In the genomic region with DNA sequence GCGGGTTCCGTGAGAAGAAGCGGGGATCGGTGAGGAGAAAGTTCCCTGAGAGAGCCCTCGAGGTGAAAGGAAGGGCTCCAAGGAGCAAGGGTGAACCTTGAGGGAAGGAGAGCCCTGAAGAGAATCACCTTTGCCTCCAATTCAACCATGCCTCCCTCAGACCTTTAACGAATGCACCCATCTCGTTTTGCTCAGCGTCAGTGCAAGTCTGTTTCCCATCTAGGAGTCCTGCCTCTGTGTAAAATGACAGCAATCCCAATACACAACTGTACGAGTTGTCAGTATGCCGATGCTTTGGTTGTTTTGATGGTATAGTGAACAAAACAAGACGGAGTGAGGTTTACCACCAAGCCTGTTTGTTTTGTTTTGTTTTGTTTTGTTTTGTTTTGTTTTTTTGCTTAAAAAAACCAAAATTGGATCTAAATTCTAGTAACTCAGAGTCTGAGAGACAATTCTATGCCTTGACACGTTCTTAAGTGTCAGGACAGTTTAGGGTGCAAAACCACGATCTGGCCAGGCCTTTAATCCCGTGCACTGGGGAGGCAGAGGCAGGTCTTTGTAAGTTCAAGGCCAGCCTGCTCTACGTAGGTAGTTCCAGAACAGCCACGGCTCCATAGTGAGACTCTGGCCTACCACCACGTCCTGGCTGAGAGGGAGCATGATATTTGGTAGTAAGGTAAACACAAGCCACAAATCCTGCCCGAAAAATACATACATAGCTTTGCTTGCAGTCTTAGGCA, we compare ENCODE assay signal across 8 mouse cellular contexts. TPM values are rescaled to one million over a fixed set of nuclear protein-coding genes. Genes with fewer than 3 reads are reported as not detected.
DNase-seq lines count a peak whose midpoint lies in the region; ATAC-seq lines count a peak whose summit lies in the region.

No protein-coding gene starts in this region.

- peaks cover 9% of the 10 kb centered on the region for H3K27me3 ChIP-seq in kidney, embryonic 14.5 days (ENCODE audit: control insufficient read depth, insufficient read depth, low read length)
- no peaks in the 10 kb centered on the region for H3K27me3 ChIP-seq in hindbrain, embryonic 11.5 days (ENCODE audit: control insufficient read depth, insufficient read depth, low read length)
- no peaks in the 10 kb centered on the region for H3K27me3 ChIP-seq in midbrain, embryonic 14.5 days (ENCODE audit: control insufficient read depth, insufficient read depth, low read length)

- no peaks in the 10 kb centered on the region for H3K9me3 ChIP-seq in kidney, embryonic 14.5 days (ENCODE audit: control insufficient read depth, low read length)
- no peaks in the 10 kb centered on the region for H3K9me3 ChIP-seq in hindbrain, embryonic 11.5 days (ENCODE audit: control insufficient read depth, low read length)
- no peaks in the 10 kb centered on the region for H3K9me3 ChIP-seq in midbrain, embryonic 14.5 days (ENCODE audit: control insufficient read depth, low read length)

- H3K4me1 ChIP-seq in kidney, embryonic 14.5 days (ENCODE audit: control insufficient read depth, insufficient read depth, low read length), result peaks cover 8% of the 10 kb centered on the region; the same call in 1 of the 2 replicates
- H3K4me1 ChIP-seq in hindbrain, embryonic 11.5 days (replicated peaks; ENCODE audit: control insufficient read depth, insufficient read depth, low read length), result no peaks in the 10 kb centered on the region
- H3K4me1 ChIP-seq in midbrain, embryonic 14.5 days (ENCODE audit: control insufficient read depth, insufficient read depth, low read length), result peaks cover 11% of the 10 kb centered on the region; the same call in 1 of the 2 replicates

- H3K36me3 ChIP-seq in kidney, embryonic 14.5 days (ENCODE audit: control insufficient read depth, insufficient read depth, low read length), result no peaks in the 10 kb centered on the region
- no peaks in the 10 kb centered on the region for H3K36me3 ChIP-seq in hindbrain, embryonic 11.5 days (ENCODE audit: control insufficient read depth, insufficient read depth, low read length)
- no peaks in the 10 kb centered on the region for H3K36me3 ChIP-seq in midbrain, embryonic 14.5 days (ENCODE audit: control insufficient read depth, insufficient read depth, low read length)

- no peak overlapping the region for H3K27ac ChIP-seq in kidney, embryonic 14.5 days (ENCODE audit: low read depth, low read length)
- H3K27ac ChIP-seq in hindbrain, embryonic 11.5 days (ENCODE audit: low read depth, low read length), result no peak overlapping the region
- H3K27ac ChIP-seq in midbrain, embryonic 14.5 days (replicated peaks; ENCODE audit: low read depth, low read length), result peak overlapping the region; percentile 82

- no peak for ATAC-seq in kidney, embryonic 14.5 days (ENCODE audit: low FRiP score, low TSS enrichment)
- ATAC-seq in hindbrain, embryonic 11.5 days (ENCODE audit: low FRiP score), result no peak
- no peak for ATAC-seq in midbrain, embryonic 14.5 days (ENCODE audit: low FRiP score, low TSS enrichment)

- WGBS in kidney, embryonic 14.5 days, result 27% methylated on average over 18 of the region's 18 CpGs
- WGBS in hindbrain, embryonic 11.5 days, result 29% methylated on average over 18 of the region's 18 CpGs
- WGBS in midbrain, embryonic 14.5 days, result 25% methylated on average over 18 of the region's 18 CpGs

- H3K4me2 ChIP-seq in kidney, embryonic 14.5 days (replicated peaks; ENCODE audit: low read depth, low read length), result peak overlapping the region; percentile 83
- H3K4me2 ChIP-seq in hindbrain, embryonic 11.5 days (replicated peaks; ENCODE audit: low read depth, low read length), result peak overlapping the region; percentile 82
- H3K4me2 ChIP-seq in midbrain, embryonic 14.5 days (ENCODE audit: low read length), result peak overlapping the region; percentile 75

- H3K4me3 ChIP-seq in kidney, embryonic 14.5 days (ENCODE audit: low read length), result peak overlapping the region; percentile 76
- peak overlapping the region; percentile 75 for H3K4me3 ChIP-seq in hindbrain, embryonic 11.5 days (ENCODE audit: low read depth, low read length)
- peak overlapping the region; percentile 66 for H3K4me3 ChIP-seq in midbrain, embryonic 14.5 days (replicated peaks; ENCODE audit: low read depth, low read length)

- peak overlapping the region; percentile 66 for H3K9ac ChIP-seq in kidney, embryonic 14.5 days (ENCODE audit: low read depth, low read length)
- peak overlapping the region; percentile 65 for H3K9ac ChIP-seq in hindbrain, embryonic 11.5 days (ENCODE audit: low read depth, low read length)
- peak overlapping the region; percentile 59 for H3K9ac ChIP-seq in midbrain, embryonic 14.5 days (replicated peaks; ENCODE audit: low read length)

- DNase-seq in kidney, adult 11 months, result no peak
- DNase-seq in ZHBTc4 (ENCODE audit: low read depth, low spot score), result peak; percentile 17
- no peak for DNase-seq in hindbrain, embryonic 11.5 days (ENCODE audit: low spot score)
- no peak for DNase-seq in midbrain, embryonic 14.5 days
- no peak for DNase-seq in T-cell, adult 2 months (ENCODE audit: low spot score)
- DNase-seq in gastrocnemius, postnatal 10 days, result no peak
- DNase-seq in gastrocnemius, postnatal 4 days (ENCODE audit: low spot score in 2 of 2), result no peak

RNA-seq across cellular contexts. Expression of a gene that starts 0.7 kb away (rescaled TPM):
- polyA plus RNA-seq in kidney, embryonic 14.5 days (2014; fragmentation: Nextera tagmentation; extraction: Ambion mirVana), result 1.1 and 1.9 TPM in 2 replicates
- polyA plus RNA-seq in hindbrain, embryonic 11.5 days (2014; fragmentation: Nextera tagmentation; extraction: Ambion mirVana), result 8.8 and 13.0 TPM in 2 replicates
- polyA plus RNA-seq in midbrain, embryonic 14.5 days (2014; fragmentation: Nextera tagmentation; extraction: Ambion mirVana), result 41.1 and 43.2 TPM in 2 replicates
- total RNA-seq in gastrocnemius, postnatal 10 days (2021), result 1 to 10 TPM; 1.0 to 1.1 TPM
- total RNA-seq in gastrocnemius, postnatal 4 days (2021), result 1 to 10 TPM; 1.8 to 2.6 TPM

RNA-seq across cellular contexts. Expression of a gene that starts 1.0 kb away (rescaled TPM):
- 5.5 and 10.0 TPM in 2 replicates for polyA plus RNA-seq in kidney, embryonic 14.5 days (2014; fragmentation: Nextera tagmentation; extraction: Ambion mirVana)
- polyA plus RNA-seq in hindbrain, embryonic 11.5 days (2014; fragmentation: Nextera tagmentation; extraction: Ambion mirVana), result 23.3 and 24.1 TPM in 2 replicates
- polyA plus RNA-seq in midbrain, embryonic 14.5 days (2014; fragmentation: Nextera tagmentation; extraction: Ambion mirVana), result 22.4 and 25.7 TPM in 2 replicates
- 10 to 100 TPM; 28.4 to 33.4 TPM for total RNA-seq in gastrocnemius, postnatal 10 days (2021)
- 10 to 100 TPM; 30.8 to 32.1 TPM for total RNA-seq in gastrocnemius, postnatal 4 days (2021)

RNA-seq across cellular contexts. Expression of a gene that starts 45.0 kb away (rescaled TPM):
- 25.5 and 30.0 TPM in 2 replicates for polyA plus RNA-seq in kidney, embryonic 14.5 days (2014; fragmentation: Nextera tagmentation; extraction: Ambion mirVana)
- polyA plus RNA-seq in hindbrain, embryonic 11.5 days (2014; fragmentation: Nextera tagmentation; extraction: Ambion mirVana), result 29.5 and 34.8 TPM in 2 replicates
- 36.6 and 41.5 TPM in 2 replicates for polyA plus RNA-seq in midbrain, embryonic 14.5 days (2014; fragmentation: Nextera tagmentation; extraction: Ambion mirVana)
- total RNA-seq in gastrocnemius, postnatal 10 days (2021), result 10 to 100 TPM; 21.1 to 28.5 TPM
- total RNA-seq in gastrocnemius, postnatal 4 days (2021), result 10 to 100 TPM; 38.2 to 39.7 TPM
